Mouse (Mus musculus): ENCODE measurements around the gene Epb41l1.
"Not testable (repeated sequence)": the region's sequence is repeated elsewhere in the genome, so short reads cannot be mapped to it uniquely, and the experiment has no call there.

The Epb41l1 gene

GRCm38 (mm10) chr2:156483204-156483603 is 62.5 kb downstream of the Epb41l1 start:
- in situ Hi-C loops (cut with MboI) = no loop called here

GRCm38 (mm10) chr2:156486086-156486751 is 65.5 kb downstream of the Epb41l1 start:
- in situ Hi-C loops (cut with MboI) = no loop called here

DNA sequence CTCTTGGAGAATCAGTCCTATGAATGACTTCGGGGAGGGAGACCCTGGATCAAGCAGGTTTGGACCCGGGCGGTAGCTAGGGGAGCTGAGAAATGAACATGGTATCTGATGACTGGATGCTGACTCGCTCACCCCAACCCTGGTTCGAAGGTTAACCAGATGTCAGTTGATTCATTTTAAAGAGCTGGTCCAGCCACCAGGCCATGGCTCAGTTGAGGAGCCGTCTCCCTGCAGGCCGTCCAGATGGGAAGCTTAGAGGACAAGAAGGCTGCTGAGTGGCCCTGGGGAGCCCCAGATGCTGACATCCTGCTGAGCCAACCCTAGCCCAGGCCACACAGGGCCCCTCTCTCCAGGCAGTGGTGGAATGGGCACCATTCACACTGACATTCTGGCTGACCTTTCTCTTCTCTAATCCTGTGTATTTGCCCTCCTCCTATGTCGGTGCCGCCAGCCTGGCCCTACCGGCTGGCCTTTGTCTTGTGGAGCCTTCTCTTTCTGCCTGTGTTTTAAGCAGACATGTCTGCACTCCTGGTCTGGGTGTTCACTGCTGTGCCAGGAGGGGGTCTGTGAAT is 67.0 kb downstream of the Epb41l1 start:
- in situ Hi-C loops (cut with MboI) = no loop called here

- in situ Hi-C loops (cut with MboI) = no loop called here
Measured at GRCm38 (mm10) chr2:156488166-156488814, 67.6 kb downstream of the Epb41l1 start.

DNA sequence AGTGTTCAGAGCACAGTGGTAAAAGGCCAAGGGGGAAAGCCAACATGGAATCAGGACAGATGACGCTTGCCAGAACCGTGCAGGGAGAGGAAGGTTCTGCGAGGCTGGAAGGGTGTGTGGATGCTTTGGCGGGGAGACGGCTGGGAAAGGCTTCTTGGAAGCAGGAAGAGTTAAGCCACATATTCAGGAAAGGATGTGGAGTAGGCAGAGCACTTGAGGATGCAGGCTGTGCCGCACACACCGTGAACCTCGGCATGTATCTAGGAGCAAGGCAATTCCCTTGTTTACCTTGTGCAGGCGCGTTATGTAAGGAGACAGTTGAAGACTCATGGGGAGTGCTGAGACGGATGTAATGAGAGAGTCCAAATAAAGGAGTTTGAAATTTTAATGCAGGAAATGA is 69.5 kb downstream of the Epb41l1 start:
- in situ Hi-C loops (cut with MboI) = no loop called here

DNA sequence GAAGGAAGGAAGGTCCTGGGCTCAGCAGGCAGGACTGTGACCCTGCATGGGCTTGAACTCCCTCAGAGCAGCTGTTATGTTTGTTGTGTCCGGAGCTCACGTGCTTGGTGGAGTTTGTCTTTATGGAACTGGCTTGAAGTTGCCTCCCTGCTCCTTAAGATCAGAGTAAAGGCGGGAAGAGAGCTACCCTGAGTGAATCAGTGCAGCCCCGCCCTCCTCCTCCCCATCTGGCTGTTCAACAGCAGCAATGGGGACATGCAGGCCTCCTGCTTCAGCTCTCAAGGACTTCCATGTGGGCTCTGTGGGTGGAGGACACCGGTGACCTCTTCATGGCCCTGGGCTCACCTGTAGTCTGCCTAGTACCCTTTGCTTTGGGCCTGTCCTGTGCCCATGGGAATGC is 71.1 kb downstream of the Epb41l1 start:
- in situ Hi-C loops (cut with MboI) = no loop called here

DNA sequence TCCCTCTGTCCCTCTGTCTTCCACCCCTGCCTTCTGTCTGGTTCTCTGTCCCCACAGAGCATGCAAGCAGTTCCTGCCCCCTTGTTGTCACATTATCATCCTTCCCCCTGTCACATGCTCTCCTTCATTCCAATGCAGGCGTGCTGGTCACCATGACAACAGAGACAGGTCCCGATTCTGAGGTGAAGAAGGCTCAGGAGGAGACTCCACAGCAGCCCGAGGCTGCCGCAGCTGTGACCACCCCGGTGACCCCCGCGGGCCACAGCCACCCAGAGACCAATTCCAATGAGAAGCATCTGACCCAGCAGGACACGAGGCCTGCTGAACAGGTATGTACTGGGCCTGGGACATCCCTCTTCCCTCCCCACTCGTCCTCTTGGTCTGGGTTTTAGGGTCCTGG is 73.1 kb downstream of the Epb41l1 start:
- in situ Hi-C loops (cut with MboI) = no loop called here

GRCm38 (mm10) chr2:156494465-156494864 is 73.8 kb downstream of the Epb41l1 start:
- in situ Hi-C loops (cut with MboI) = no loop called here

DNA sequence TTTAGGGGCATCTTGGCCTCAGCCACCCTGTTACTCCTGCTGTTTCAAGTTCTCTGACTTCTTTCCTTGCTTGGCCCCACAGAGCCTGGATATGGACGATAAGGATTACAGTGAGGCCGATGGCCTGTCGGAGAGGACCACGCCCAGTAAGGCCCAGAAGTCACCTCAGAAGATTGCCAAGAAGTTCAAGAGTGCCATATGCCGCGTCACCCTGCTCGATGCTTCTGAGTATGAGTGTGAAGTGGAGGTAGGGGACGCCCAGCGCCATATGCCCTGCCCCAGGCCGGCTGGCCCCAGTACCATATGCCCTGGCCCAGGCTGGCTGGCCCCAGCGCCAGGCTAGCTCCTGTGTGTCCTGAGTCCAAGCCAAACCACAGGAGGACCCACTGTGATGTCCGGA is 74.2 kb downstream of the Epb41l1 start:
- in situ Hi-C loops (cut with MboI) = no loop called here

DNA sequence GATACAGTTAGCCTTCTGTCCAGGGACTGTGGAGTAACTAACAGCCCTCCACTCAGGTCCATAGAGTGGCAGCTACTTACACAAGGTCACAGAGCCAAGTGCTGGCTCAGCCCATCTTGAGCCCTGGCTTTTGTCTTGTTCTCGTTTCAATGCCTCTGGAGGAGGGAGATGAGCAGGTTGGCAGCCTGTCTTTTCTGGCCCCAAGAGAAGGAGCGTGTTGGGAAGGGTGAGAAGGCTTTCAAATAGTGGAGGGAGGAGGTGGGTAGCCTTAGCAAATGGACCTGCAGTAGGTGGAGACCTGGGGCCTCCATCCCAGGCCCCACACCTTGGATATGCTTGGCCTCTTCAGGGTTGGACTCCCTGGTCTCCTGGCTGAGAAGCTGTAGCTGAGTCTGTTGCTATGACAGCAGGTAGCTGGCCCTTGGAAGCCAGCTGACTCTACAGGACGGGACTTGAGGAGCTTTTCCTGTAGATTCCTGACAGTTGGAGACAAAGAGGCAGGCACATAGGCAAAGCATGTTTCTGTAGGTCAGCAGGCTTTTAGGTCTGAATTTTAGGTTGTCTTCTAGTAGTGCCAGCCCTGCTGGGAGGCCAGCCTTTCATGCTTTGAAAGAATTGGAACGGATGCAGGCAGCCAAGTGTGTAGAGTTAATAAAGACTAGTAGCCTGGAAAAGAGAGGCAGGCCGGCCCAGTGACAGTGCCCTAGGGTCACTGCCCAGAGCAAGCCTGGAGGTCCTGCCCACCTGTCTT is 76.3 kb downstream of the Epb41l1 start:
- in situ Hi-C loops (cut with MboI) = no loop called here

DNA sequence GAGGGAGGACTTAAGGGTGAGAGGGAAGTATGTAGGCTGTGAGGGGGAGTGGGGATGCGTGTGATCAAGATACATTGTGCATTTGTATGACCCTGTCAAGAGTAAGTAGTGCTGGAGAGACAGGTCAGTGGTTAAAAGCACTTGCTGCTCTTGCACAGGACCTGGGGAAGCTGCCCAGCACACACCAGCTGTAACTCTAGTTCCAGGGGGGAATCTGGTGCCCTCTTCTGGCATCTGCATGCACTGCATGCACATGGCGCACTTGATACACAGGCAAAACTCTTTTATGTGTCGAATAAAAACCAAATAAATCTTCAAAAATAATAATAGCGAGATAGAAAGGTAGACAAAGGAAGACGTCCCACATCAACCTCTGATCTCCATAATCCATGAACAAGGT is 77.2 kb downstream of the Epb41l1 start:
- in situ Hi-C loops (cut with MboI) = no loop called here

- in situ Hi-C loops (cut with MboI) = no loop called here
Measured at GRCm38 (mm10) chr2:156501025-156501424, 80.3 kb downstream of the Epb41l1 start.

GRCm38 (mm10) chr2:156505533-156505932 is 84.8 kb downstream of the Epb41l1 start:
- in situ Hi-C loops (cut with MboI) = no loop called here

DNA sequence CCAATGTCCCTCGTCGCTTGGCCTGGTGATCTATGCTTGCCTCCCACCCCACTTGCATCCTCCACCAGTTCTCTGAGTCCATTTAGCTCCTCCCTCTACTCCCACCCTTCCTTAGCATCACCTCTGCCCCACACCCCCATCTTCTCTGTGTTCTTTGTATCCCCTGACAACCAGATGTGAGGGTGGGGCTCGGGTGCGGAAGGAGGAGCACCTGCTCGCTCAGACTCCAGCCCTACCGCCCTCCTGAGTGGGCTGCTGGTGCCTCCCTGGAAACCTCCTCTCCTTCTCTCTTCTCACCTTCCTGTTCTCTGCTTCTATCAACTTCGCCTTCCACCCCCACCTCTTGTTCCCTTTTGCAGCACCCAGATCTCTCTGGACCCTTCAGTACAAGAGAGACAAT is 91.3 kb downstream of the Epb41l1 start:
- in situ Hi-C loops (cut with MboI) = no loop called here

- in situ Hi-C loops (cut with MboI) = no loop called here
Measured at GRCm38 (mm10) chr2:156512561-156512960, 91.9 kb downstream of the Epb41l1 start.

GRCm38 (mm10) chr2:156515102-156515501 is 94.4 kb downstream of the Epb41l1 start:
- in situ Hi-C loops (cut with MboI) = no loop called here

GRCm38 (mm10) chr2:156515565-156516185 is 95.0 kb downstream of the Epb41l1 start:
- in situ Hi-C loops (cut with MboI) = no loop called here

DNA sequence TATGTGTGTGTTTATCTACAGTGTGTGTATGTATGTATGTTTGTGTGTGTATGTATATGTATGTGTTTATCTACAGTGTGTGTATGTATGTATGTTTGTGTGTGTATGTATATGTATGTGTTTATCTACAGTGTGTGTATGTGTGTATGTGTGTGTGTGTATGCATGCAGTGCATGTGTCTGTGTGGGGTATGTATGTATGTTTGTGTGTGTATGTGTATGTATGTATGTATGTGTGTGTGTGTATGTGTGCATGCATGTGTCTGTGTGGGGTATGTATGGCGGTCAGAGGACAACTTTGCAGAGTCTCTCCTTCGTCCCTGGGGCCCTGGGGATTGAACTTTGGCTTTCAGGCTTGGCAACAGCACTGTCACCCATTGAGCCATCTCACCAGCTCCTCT is 96.0 kb downstream of the Epb41l1 start:
- in situ Hi-C loops (cut with MboI) = not testable (repeated sequence)

DNA sequence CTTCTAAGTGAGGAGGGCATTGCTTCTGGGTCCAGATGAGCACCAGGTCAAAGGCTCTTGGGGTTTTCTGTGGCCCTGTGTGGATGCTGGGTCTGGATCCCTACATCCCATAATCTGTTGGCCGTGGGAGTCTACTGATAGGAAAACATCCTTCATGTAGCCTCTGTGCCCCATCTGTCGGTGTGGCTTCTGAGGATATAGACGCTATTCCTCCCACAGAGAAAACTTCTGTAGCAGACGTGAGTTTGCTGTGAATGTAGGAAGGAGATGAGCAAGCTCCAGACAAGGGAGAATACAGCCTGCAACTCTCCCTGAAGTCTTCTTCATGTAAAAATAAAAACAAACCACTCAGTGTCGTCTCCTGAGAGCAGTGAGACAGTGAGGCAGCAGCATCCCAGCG is 97.6 kb downstream of the Epb41l1 start:
- in situ Hi-C loops (cut with MboI) = no loop called here

DNA sequence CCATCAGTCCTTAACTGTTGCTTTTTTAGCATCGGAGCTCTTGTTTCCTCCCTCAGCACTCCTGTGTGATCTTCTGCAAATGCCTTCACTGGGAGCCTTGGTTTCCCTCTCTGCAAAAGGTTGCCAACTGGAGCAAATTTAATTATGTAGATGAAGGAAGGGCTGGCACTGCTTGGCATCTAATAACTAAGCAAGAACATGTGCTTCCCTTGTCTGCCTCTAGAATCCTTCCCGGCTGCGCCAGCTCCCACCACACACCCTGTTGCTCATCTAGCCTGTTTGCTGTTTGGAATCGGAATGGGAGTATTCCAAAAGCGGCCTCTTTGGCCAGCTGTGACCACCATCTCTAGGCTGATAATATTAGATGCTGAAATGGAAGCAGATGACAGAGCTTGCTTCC is 98.9 kb downstream of the Epb41l1 start:
- in situ Hi-C loops (cut with MboI) = no loop called here

DNA sequence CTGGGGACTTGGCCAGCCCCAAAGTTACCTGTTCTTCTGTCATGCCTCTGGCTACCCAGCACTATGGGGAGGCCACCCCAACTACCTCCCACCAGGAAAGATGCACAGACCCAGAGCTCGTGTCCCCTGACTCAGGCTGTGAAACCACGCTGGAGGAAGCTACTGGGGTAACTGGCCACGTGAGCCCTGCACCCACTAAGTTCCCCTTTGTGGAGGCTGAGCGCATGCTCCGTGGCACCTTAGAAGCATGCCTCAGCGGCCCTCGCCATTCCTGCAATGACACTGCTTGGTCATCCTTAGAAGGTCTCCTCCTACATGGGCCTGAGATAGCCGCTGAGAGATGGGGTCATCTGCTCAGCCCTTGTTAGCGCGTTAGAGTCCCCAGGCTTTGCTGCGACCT is 102.3 kb downstream of the Epb41l1 start:
- in situ Hi-C loops (cut with MboI) = no loop called here

DNA sequence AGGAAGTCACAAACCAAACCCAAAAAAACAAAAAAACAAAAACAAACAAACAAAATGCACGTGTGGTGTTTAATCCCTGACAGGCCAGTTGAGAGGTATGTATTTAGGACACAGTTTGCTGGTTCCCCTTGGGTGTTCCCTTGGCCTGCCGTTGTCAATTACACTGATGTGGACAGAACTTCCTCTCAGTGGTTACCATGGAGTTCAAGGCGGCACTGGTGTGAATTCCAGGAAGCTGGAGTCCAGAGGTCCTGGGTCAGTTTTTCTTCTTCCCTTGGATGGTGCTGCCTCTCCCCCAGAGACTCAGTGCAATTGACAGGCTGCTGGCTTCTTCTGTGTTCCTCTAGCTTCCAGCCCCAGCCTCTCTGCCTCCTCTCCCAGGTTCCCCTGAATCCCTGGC is 103.4 kb downstream of the Epb41l1 start:
- in situ Hi-C loops (cut with MboI) = no loop called here
